Mouse (Mus musculus) stomach, postnatal 0 days (tissue): Measurements from ENCODE around the gene Abcg5.

Source experiments
- CTCF ChIP-seq: IDR thresholded peaks from 2 replicates; pipeline ENCODE4 v1.5.1; 2016; ENCODE audit warnings: antibody characterized with exemption, low read depth, mild to moderate bottlenecking, moderate library complexity
- EP300 ChIP-seq: optimal IDR thresholded peaks from 2 replicates; pipeline ENCODE3; 2016; ENCODE audit warnings: antibody characterized with exemption

- TF ChIP-seq CTCF (no peak), EP300 (no peak)
Measured at GRCm38 (mm10) chr17:84657782-84658181, 25.0 kb downstream of the Abcg5 start.
